Mouse (Mus musculus) liver, embryonic 15.5 days (tissue): ENCODE results near the gene Olfr638. TPM values are rescaled to one million over a fixed set of nuclear protein-coding genes. Genes with fewer than 3 reads are reported as not detected.

ENCODE experiments used
- ATAC-seq: fragments of 200-750 bp; cut with Nextera tagmentation; 2 replicates; pipeline ENCODE4 v1.8.0; 2017; ENCODE audit warnings: moderate number of reproducible peaks, mild to moderate bottlenecking, moderate library complexity; ENCODE audit not compliant: insufficient read depth
- H3K27ac ChIP-seq: fragments of 300-500 bp; sonication (generic); replicated peaks from 2 replicates; pipeline ENCODE4 v1.5.1; 2015; ENCODE audit warnings: mild to moderate bottlenecking, inconsistent platforms
- H3K27me3 ChIP-seq: fragments of 300-500 bp; sonication (generic); 2 replicates; pipeline ENCODE4 v1.6.1; 2015; ENCODE audit warnings: mild to moderate bottlenecking, inconsistent platforms
- H3K36me3 ChIP-seq: fragments of 300-500 bp; sonication (generic); replicated peaks from 2 replicates; pipeline ENCODE4 v1.6.1; 2015; ENCODE audit warnings: moderate library complexity, mild to moderate bottlenecking, inconsistent platforms
- H3K4me1 ChIP-seq: fragments of 300-500 bp; sonication (generic); replicated peaks from 2 replicates; pipeline ENCODE4 v1.6.1; 2015; ENCODE audit warnings: inconsistent platforms
- H3K4me2 ChIP-seq: fragments of 300-500 bp; sonication (generic); 2 replicates; pipeline ENCODE4 v1.6.1; 2015; ENCODE audit warnings: moderate library complexity, mild to moderate bottlenecking, inconsistent platforms
- H3K4me3 ChIP-seq: fragments of 300-500 bp; sonication (generic); replicated peaks from 2 replicates; pipeline ENCODE4 v1.5.1; 2015; ENCODE audit warnings: mild to moderate bottlenecking, inconsistent platforms
- H3K9ac ChIP-seq: fragments of 300-500 bp; sonication (generic); 2 replicates; pipeline ENCODE4 v1.6.1; 2015; ENCODE audit warnings: moderate library complexity, mild to moderate bottlenecking, inconsistent platforms
- H3K9me3 ChIP-seq: fragments of 300-500 bp; sonication (generic); replicated peaks from 2 replicates; pipeline ENCODE4 v1.6.1; 2016; ENCODE audit warnings: inconsistent platforms
- WGBS: fragments of 180-500 bp; shearing (Covaris S2); methylation state at CpG from one replicate; pipeline ENCODE4 v1.1.7; 2015; ENCODE audit warnings: mixed read lengths; ENCODE audit not compliant: insufficient replicate concordance; 5-methylcytosine and 5-hydroxymethylcytosine counted together
- polyA plus RNA-seq: library from polyadenylated mRNA; unstranded; fragments of >200 nt; fragmentation: Nextera tagmentation; extraction: Ambion mirVana; gene quantifications from 2 replicates; pipeline ENCODE4 v1.2.1, GENCODE M21; 2015

Gene Olfr638
- polyA plus RNA-seq, 1 experiment from 2014 or later = not detected

GRCm38 (mm10) chr7:104052566-104052965 lies 54.0 kb downstream of the Olfr638 start, which contains the start of gene Olfr642:
Olfr642 (minus strand) TSS chr7:104052666.
- H3K27ac ChIP-seq = no peak within 1 kb of the TSS
- H3K4me2 ChIP-seq = no peak within 1 kb of the TSS
- no peaks in the 10 kb centered on the region for H3K36me3 ChIP-seq
- no peak for ATAC-seq
- 49% methylated on average over 1 of the region's 1 CpGs for WGBS
- H3K4me3 ChIP-seq = no peak within 1 kb of the TSS
- H3K9ac ChIP-seq = no peak within 1 kb of the TSS
- no peaks in the 10 kb centered on the region for H3K4me1 ChIP-seq
- H3K27me3 ChIP-seq = no peaks in the 10 kb centered on the region
- H3K9me3 ChIP-seq = no peaks in the 10 kb centered on the region

Other genes with a start within 250 kb of the Olfr638 start
- not detected in 2 replicates for gene Olfr630, start 241.4 kb upstream of the Olfr638 start, polyA plus RNA-seq
- not detected in 2 replicates for gene Olfr69, start 227.2 kb upstream of the Olfr638 start, polyA plus RNA-seq
- not detected in 2 replicates for gene Olfr68, start 219.0 kb upstream of the Olfr638 start, polyA plus RNA-seq
- gene Olfr67, start 206.9 kb upstream of the Olfr638 start, polyA plus RNA-seq = not detected in 2 replicates
- gene Hbb-bt, start 184.8 kb upstream of the Olfr638 start, polyA plus RNA-seq = 48,050 and 52,773 TPM in 2 replicates
- gene Hbb-bs, start 170.7 kb upstream of the Olfr638 start, polyA plus RNA-seq = 116,188 and 122,775 TPM in 2 replicates
- not detected in 2 replicates for gene Hbb-bh2, start 158.2 kb upstream of the Olfr638 start, polyA plus RNA-seq
- gene Hbb-bh1, start 155.6 kb upstream of the Olfr638 start, polyA plus RNA-seq = 44.8 and 64.6 TPM in 2 replicates
- 304 and 542 TPM in 2 replicates for gene Hbb-y, start 145.5 kb upstream of the Olfr638 start, polyA plus RNA-seq
- gene Olfr66, start 112.5 kb upstream of the Olfr638 start, polyA plus RNA-seq = 0.13 TPM in 1 of 2 replicates, not detected in the other
- gene Olfr64, start 104.3 kb upstream of the Olfr638 start, polyA plus RNA-seq = not detected in 2 replicates
- not detected in 2 replicates for gene Olfr65, start 95.3 kb upstream of the Olfr638 start, polyA plus RNA-seq
- gene Olfr631, start 69.9 kb upstream of the Olfr638 start, polyA plus RNA-seq = 0.20 and 0.48 TPM in 2 replicates
- 0.16 and 0.23 TPM in 2 replicates for gene Olfr632, start 64.4 kb upstream of the Olfr638 start, polyA plus RNA-seq
- 0.02 TPM in 1 of 2 replicates, not detected in the other for gene Olfr633, start 54.3 kb upstream of the Olfr638 start, polyA plus RNA-seq
- not detected in 2 replicates for gene Olfr635, start 27.6 kb upstream of the Olfr638 start, polyA plus RNA-seq
- gene Olfr639, start 18.6 kb downstream of the Olfr638 start, polyA plus RNA-seq = not detected in 2 replicates
- not detected in 2 replicates for gene Olfr640, start 26.8 kb downstream of the Olfr638 start, polyA plus RNA-seq
- gene Olfr641, start 36.7 kb downstream of the Olfr638 start, polyA plus RNA-seq = not detected in 2 replicates
- gene Olfr642, start 53.9 kb downstream of the Olfr638 start, polyA plus RNA-seq = not detected in 2 replicates
- gene 4930516K23Rik, start 62.7 kb downstream of the Olfr638 start, polyA plus RNA-seq = not detected in 2 replicates
- gene Olfr644, start 73.1 kb downstream of the Olfr638 start, polyA plus RNA-seq = not detected in 2 replicates
- not detected in 2 replicates for gene Olfr645, start 86.7 kb downstream of the Olfr638 start, polyA plus RNA-seq
- not detected in 2 replicates for gene Olfr646, start 106.1 kb downstream of the Olfr638 start, polyA plus RNA-seq
- gene Ubqln5, start 131.1 kb downstream of the Olfr638 start, polyA plus RNA-seq = not detected in 2 replicates
- gene Olfr643, start 138.7 kb downstream of the Olfr638 start, polyA plus RNA-seq = not detected in 2 replicates
- gene Ubqln3, start 144.5 kb downstream of the Olfr638 start, polyA plus RNA-seq = not detected in 2 replicates
- not detected in 2 replicates for gene Ubqlnl, start 151.8 kb downstream of the Olfr638 start, polyA plus RNA-seq
- not detected in 2 replicates for gene Olfm5, start 166.1 kb downstream of the Olfr638 start, polyA plus RNA-seq
- 0.06 and 0.08 TPM in 2 replicates for gene Olfr648, start 184.6 kb downstream of the Olfr638 start, polyA plus RNA-seq
- gene Olfr649, start 197.2 kb downstream of the Olfr638 start, polyA plus RNA-seq = not detected in 2 replicates
- 0.43 and 0.50 TPM in 2 replicates for gene Trim6, start 220.0 kb downstream of the Olfr638 start, polyA plus RNA-seq
- 1.6 and 1.8 TPM in 2 replicates for gene Trim34a, start 245.7 kb downstream of the Olfr638 start, polyA plus RNA-seq